Mouse (Mus musculus): ENCODE results near the gene Hist1h2bg. TPM values are rescaled to one million over a fixed set of nuclear protein-coding genes. Genes with fewer than 3 reads are reported as not detected.

The Hist1h2bg gene
- polyA plus RNA-seq (2012; fragmentation: generic; extraction: Trizol), result 9.9 TPM
- long read RNA-seq, experiment 1, partial matches to known transcripts, result 0 of 3 reads
- long read RNA-seq, experiment 1, other reads (novel, unspliced or antisense), result 0 of 3 reads
- long read RNA-seq, experiment 2, result 0 reads

DNA sequence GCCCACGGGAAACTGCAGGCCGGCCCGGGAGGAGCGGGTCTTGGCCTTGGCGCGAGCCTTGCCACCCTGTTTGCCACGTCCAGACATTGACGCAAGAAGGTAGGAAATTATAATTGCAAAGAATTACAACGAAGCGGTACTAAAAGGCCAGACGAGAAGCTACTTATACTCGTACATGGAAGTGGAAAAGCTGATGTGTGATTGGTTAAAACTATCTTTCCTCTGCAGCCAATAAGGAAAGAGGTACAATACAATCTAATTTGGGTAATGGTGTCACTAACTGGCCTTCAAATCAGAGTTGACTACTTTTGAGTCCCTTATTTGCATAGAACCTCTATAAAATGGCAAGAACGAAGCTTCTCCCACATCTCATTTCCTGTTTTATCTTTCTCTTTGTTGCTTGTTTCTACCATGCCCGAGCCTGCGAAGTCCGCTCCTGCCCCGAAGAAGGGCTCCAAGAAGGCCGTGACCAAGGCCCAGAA lies at the start of gene Hist1h2bg, which contains the start of gene Hist1h2ae:
Hist1h2bg (plus strand) TSS at position 375 of the 482 bp plus-strand sequence.
Hist1h2ae (minus strand) TSS at position 199 of the 482 bp plus-strand sequence.
- Histone ChIP-seq H3K79me2 (ENCODE audit: control insufficient read depth, insufficient read depth) (no peaks in the 10 kb centered on the region), H3K4me3 (ENCODE audit: insufficient read depth, poor library complexity, severe bottlenecking) (peak within 1 kb of the TSS; percentile 27), H3ac (ENCODE audit: control insufficient read depth, insufficient read length, low read depth) (peak within 1 kb of the TSS; percentile 40), H3K79me3 (ENCODE audit: low read depth) (no peaks in the 10 kb centered on the region), H3K27me3 (ENCODE audit: control insufficient read depth, insufficient read depth, insufficient read length) (no peaks in the 10 kb centered on the region), H3K36me3 (ENCODE audit: control insufficient read depth, insufficient read depth) (no peaks in the 10 kb centered on the region)
- TF ChIP-seq CEBPB (IDR thresholded peaks at IDR 0.05; ENCODE audit: low read depth) (peak; percentile 64), MYOG (IDR thresholded peaks at IDR 0.05; ENCODE audit: control insufficient read depth, extremely low read depth, insufficient read length) (no peak)

DNA sequence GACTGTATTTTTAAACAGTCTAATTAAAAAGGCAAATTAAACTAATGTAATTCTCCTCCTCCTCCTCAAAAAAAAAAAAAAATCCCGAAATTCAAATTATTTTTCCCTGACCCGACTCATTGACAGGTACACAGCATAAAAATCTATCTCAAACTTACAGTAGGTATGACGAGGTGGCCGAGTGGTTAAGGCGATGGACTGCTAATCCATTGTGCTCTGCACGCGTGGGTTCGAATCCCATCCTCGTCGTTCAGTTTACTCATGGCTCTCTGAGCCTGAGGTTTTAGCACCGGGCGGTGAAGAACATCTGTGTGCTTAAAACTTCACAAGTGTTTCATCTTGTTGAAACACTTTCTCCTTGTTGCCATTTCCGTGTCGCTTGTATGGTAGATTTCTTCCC lies 49.5 kb upstream of the Hist1h2bg start:
- Histone ChIP-seq H3K4me3 (ENCODE audit: insufficient read depth, poor library complexity, severe bottlenecking) (no peak overlapping the region), H3K79me3 (ENCODE audit: low read depth) (no peaks in the 10 kb centered on the region), H3K27me3 (ENCODE audit: control insufficient read depth, insufficient read depth, insufficient read length) (no peaks in the 10 kb centered on the region), H3K36me3 (ENCODE audit: control insufficient read depth, insufficient read depth) (no peaks in the 10 kb centered on the region), H3ac (ENCODE audit: control insufficient read depth, insufficient read length, low read depth) (no peak overlapping the region), H3K79me2 (ENCODE audit: control insufficient read depth, insufficient read depth) (no peaks in the 10 kb centered on the region)
- TF ChIP-seq MYOG (IDR thresholded peaks at IDR 0.05; ENCODE audit: control insufficient read depth, extremely low read depth, insufficient read length), result no peak
- TF ChIP-seq CTCF (IDR thresholded peaks at IDR 0.05; ENCODE audit: control insufficient read depth, insufficient read depth, insufficient read length), result no peak
- TF ChIP-seq USF1 (IDR thresholded peaks at IDR 0.05; ENCODE audit: low read depth), result no peak
- no peak for TF ChIP-seq MAX (IDR thresholded peaks at IDR 0.05)
- TF ChIP-seq CEBPB (IDR thresholded peaks at IDR 0.05; ENCODE audit: low read depth), result no peak
- no peak for TF ChIP-seq FOSL1 (IDR thresholded peaks at IDR 0.05; ENCODE audit: insufficient read depth, low read length, poor library complexity, severe bottlenecking)
- no peak for TF ChIP-seq MYOD1 (IDR thresholded peaks at IDR 0.05; ENCODE audit: control insufficient read depth, insufficient read length, low read depth)

DNA sequence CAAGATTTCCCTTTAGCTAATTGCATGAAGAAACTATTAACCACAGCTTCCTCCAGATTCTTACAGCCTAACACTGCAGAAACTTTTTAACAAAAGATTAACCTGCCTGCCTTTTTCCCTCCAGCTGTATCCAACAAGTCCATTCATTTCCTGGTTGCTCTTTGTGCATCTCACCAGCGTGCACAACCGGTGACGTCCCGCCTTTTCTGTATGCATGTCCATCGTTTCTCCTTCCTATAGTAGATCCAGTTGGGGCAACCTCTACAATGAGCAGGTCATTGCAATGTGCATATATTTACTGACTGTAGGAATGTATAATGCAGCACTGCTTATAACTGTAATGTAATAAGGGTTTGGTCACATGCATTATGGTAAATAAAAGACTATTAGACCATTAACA lies 47.2 kb upstream of the Hist1h2bg start:
- no peaks in the 10 kb centered on the region for H3K79me3 ChIP-seq (ENCODE audit: low read depth)
- peak overlapping the region; percentile 25 for H3ac ChIP-seq (ENCODE audit: control insufficient read depth, insufficient read length, low read depth)
- TF ChIP-seq CTCF (IDR thresholded peaks at IDR 0.05; ENCODE audit: control insufficient read depth, insufficient read depth, insufficient read length) (no peak), FOSL1 (IDR thresholded peaks at IDR 0.05; ENCODE audit: insufficient read depth, low read length, poor library complexity, severe bottlenecking) (no peak), MYOG (IDR thresholded peaks at IDR 0.05; ENCODE audit: control insufficient read depth, extremely low read depth, insufficient read length) (no peak), USF1 (IDR thresholded peaks at IDR 0.05; ENCODE audit: low read depth) (no peak), MYOD1 (IDR thresholded peaks at IDR 0.05; ENCODE audit: control insufficient read depth, insufficient read length, low read depth) (no peak), MAX (IDR thresholded peaks at IDR 0.05) (no peak), CEBPB (IDR thresholded peaks at IDR 0.05; ENCODE audit: low read depth) (no peak)
- no peaks in the 10 kb centered on the region for H3K36me3 ChIP-seq (ENCODE audit: control insufficient read depth, insufficient read depth)
- no peaks in the 10 kb centered on the region for H3K27me3 ChIP-seq (ENCODE audit: control insufficient read depth, insufficient read depth, insufficient read length)
- no peaks in the 10 kb centered on the region for H3K79me2 ChIP-seq (ENCODE audit: control insufficient read depth, insufficient read depth)
- H3K4me3 ChIP-seq (ENCODE audit: insufficient read depth, poor library complexity, severe bottlenecking), result no peak overlapping the region

DNA sequence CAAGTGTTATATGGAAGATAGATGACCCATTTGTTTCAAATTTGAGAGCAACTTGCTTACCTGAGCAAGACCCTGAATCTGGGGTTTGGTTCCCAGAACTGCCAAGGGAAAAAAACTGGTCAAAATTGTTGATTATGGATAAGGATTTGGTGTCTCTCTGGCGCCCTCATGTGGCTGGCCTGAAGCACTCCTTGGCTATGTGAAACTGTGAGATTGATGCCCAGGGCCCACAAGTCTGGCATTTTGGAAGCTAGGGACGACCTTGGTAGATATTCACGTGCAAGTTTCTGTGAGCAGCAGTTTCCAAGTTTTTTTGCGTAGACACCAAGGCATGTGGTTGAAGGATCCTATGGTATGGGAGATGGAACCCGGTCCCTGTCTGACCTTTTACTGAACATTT lies 46.5 kb upstream of the Hist1h2bg start:
- Histone ChIP-seq H3ac (ENCODE audit: control insufficient read depth, insufficient read length, low read depth) (no peak overlapping the region), H3K36me3 (ENCODE audit: control insufficient read depth, insufficient read depth) (no peaks in the 10 kb centered on the region), H3K4me3 (ENCODE audit: insufficient read depth, poor library complexity, severe bottlenecking) (no peak overlapping the region), H3K79me2 (ENCODE audit: control insufficient read depth, insufficient read depth) (no peaks in the 10 kb centered on the region), H3K79me3 (ENCODE audit: low read depth) (no peaks in the 10 kb centered on the region), H3K27me3 (ENCODE audit: control insufficient read depth, insufficient read depth, insufficient read length) (no peaks in the 10 kb centered on the region)
- TF ChIP-seq FOSL1 (IDR thresholded peaks at IDR 0.05; ENCODE audit: insufficient read depth, low read length, poor library complexity, severe bottlenecking) (no peak), CTCF (IDR thresholded peaks at IDR 0.05; ENCODE audit: control insufficient read depth, insufficient read depth, insufficient read length) (peak; percentile 53)

DNA sequence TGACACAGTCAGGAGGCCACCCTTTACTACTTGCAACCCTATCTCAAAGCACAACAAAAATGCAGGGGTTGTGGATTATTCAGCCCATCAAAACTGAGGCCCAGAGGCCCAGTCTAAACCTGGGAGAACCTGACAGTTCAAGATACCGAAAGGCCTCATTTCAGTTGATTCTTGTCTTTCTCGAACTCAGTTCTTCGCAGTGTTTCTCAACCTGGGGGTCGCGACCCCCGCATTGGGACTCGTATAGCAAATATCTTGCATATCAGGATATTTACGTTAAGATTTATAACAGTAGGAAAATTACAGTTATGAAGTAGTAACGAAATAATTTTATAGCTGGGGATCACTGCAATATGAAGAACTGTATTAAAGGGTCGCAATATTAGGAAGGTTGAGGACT lies 45.3 kb upstream of the Hist1h2bg start:
- H3K79me2 ChIP-seq (ENCODE audit: control insufficient read depth, insufficient read depth), result no peaks in the 10 kb centered on the region
- TF ChIP-seq MAX (IDR thresholded peaks at IDR 0.05), result no peak
- no peak overlapping the region for H3ac ChIP-seq (ENCODE audit: control insufficient read depth, insufficient read length, low read depth)
- no peaks in the 10 kb centered on the region for H3K36me3 ChIP-seq (ENCODE audit: control insufficient read depth, insufficient read depth)
- H3K27me3 ChIP-seq (ENCODE audit: control insufficient read depth, insufficient read depth, insufficient read length), result no peaks in the 10 kb centered on the region
- peak overlapping the region; percentile 8 for H3K4me3 ChIP-seq (ENCODE audit: insufficient read depth, poor library complexity, severe bottlenecking)
- no peaks in the 10 kb centered on the region for H3K79me3 ChIP-seq (ENCODE audit: low read depth)

DNA sequence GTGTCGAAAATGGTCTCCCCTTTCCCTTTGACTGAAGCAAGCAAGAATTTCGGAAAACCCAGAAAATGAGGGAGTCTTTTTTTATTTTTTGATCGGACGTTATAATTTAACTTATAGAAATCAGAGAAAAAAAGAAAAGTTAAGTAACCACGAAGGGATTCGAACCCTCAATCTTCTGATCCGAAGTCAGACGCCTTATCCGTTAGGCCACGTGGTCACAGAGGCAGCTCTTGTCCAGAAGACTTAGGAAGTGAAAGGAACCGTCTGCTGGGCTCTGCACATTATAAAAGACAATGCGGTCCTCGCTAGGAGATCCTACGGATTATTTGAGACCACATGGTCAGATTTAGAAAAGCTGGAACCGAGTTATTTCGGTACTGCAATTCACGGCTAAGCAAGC lies 44.9 kb upstream of the Hist1h2bg start:
- TF ChIP-seq CTCF (IDR thresholded peaks at IDR 0.05; ENCODE audit: control insufficient read depth, insufficient read depth, insufficient read length), result no peak
- TF ChIP-seq CEBPB (IDR thresholded peaks at IDR 0.05; ENCODE audit: low read depth), result peak; percentile 7
- TF ChIP-seq FOSL1 (IDR thresholded peaks at IDR 0.05; ENCODE audit: insufficient read depth, low read length, poor library complexity, severe bottlenecking), result no peak
- peak; percentile 15 for TF ChIP-seq MAX (IDR thresholded peaks at IDR 0.05)
- no peak for TF ChIP-seq MYOG (IDR thresholded peaks at IDR 0.05; ENCODE audit: control insufficient read depth, extremely low read depth, insufficient read length)
- TF ChIP-seq MYOD1 (IDR thresholded peaks at IDR 0.05; ENCODE audit: control insufficient read depth, insufficient read length, low read depth), result no peak
- peak; percentile 86 for TF ChIP-seq USF1 (IDR thresholded peaks at IDR 0.05; ENCODE audit: low read depth)
- Histone ChIP-seq H3ac (ENCODE audit: control insufficient read depth, insufficient read length, low read depth) (peak overlapping the region; percentile 36), H3K27me3 (ENCODE audit: control insufficient read depth, insufficient read depth, insufficient read length) (no peaks in the 10 kb centered on the region), H3K79me2 (ENCODE audit: control insufficient read depth, insufficient read depth) (no peaks in the 10 kb centered on the region), H3K4me3 (ENCODE audit: insufficient read depth, poor library complexity, severe bottlenecking) (peak overlapping the region; percentile 8), H3K79me3 (ENCODE audit: low read depth) (no peaks in the 10 kb centered on the region), H3K36me3 (ENCODE audit: control insufficient read depth, insufficient read depth) (no peaks in the 10 kb centered on the region)

Data from C2C12 (cell line).